In the genomic region with DNA sequence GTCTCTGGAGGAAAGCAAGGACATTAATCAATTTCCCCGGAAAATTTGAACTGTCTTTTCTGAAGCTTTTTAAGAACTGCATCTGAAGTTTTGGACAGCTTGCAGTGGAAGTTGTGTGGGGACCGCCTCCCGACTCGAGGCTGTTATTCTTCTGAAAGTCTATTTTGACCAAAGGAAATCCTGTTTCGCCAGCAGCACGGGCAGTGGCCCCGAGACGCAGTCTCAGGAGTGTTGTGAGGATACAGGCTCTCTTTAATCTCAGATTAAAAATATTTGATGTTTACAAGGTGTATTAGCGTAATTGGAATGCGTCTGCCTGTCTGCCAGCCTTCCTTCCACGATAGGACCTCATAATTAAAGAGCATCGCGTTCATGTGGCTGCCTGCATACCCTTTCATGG, we compare ENCODE assay signal across 8 mouse cellular contexts.
DNase-seq lines count a peak whose midpoint lies in the region; ATAC-seq and TF ChIP-seq lines count a peak whose summit lies in the region.

No protein-coding gene starts in this region.

- H3K27ac ChIP-seq in cerebellum, adult 2 months (ENCODE audit: insufficient read depth, low read length): 0 out of 2 replicates have a peak overlapping the region, but pooled peaks have one; percentile 39
- peak overlapping the region; percentile 79 for H3K27ac ChIP-seq in liver, postnatal 0 days (ENCODE audit: low read depth)
- H3K27ac ChIP-seq in hindbrain, embryonic 16.5 days (ENCODE audit: low read depth, low read length): no peak overlapping the region

- no peak for TF ChIP-seq POLR2A in cerebellum, adult 2 months (IDR thresholded peaks at IDR 0.05; ENCODE audit: borderline replicate concordance, insufficient read depth, low read length)

- H3K9ac ChIP-seq in liver, postnatal 0 days (replicated peaks): no peak overlapping the region; the same call in 1 of the 2 replicates
- no peak overlapping the region for H3K9ac ChIP-seq in hindbrain, embryonic 16.5 days (ENCODE audit: low read depth, low read length)

- no peak for ATAC-seq in liver, postnatal 0 days
- ATAC-seq in hindbrain, embryonic 16.5 days: no peak

- H3K4me3 ChIP-seq in cerebellum, adult 2 months (replicated peaks; ENCODE audit: insufficient read depth, low read depth, low read length): no peak overlapping the region
- H3K4me3 ChIP-seq in liver, postnatal 0 days (ENCODE audit: low read depth, low read length): no peak overlapping the region
- H3K4me3 ChIP-seq in hindbrain, embryonic 16.5 days (ENCODE audit: low read length): no peak overlapping the region

- no peak for TF ChIP-seq CTCF in cerebellum, adult 2 months (IDR thresholded peaks at IDR 0.05; ENCODE audit: borderline replicate concordance, insufficient read depth, low read depth, low read length)
- no peak for TF ChIP-seq CTCF in liver, postnatal 0 days (IDR thresholded peaks at IDR 0.05; ENCODE audit: low read depth)

- DNase-seq in cerebellum, adult 2 months: no peak
- no peak for DNase-seq in cerebellum, adult 18-20 months
- DNase-seq in brain, adult 2 months (ENCODE audit: low read depth, low spot score): peak; percentile 16
- peak; percentile 40 for DNase-seq in kidney, adult 18-20 months
- no peak for DNase-seq in liver, postnatal 0 days
- DNase-seq in embryo, embryonic 11 days: no peak
- DNase-seq in thymus, adult 18-20 months: no peak

- H3K9me3 ChIP-seq in liver, postnatal 0 days (ENCODE audit: low read length): no peaks in the 10 kb centered on the region
- no peaks in the 10 kb centered on the region for H3K9me3 ChIP-seq in hindbrain, embryonic 16.5 days (ENCODE audit: control insufficient read depth, low read length)

- H3K36me3 ChIP-seq in liver, postnatal 0 days (replicated peaks; ENCODE audit: insufficient read depth, low read length): no peaks in the 10 kb centered on the region
- H3K36me3 ChIP-seq in hindbrain, embryonic 16.5 days (ENCODE audit: control insufficient read depth, insufficient read depth, low read length): no peaks in the 10 kb centered on the region

- WGBS in cerebellum, adult 2 months: 87% methylated on average over 13 of the region's 13 CpGs
- WGBS in liver, postnatal 0 days (ENCODE audit: insufficient replicate concordance): 29% methylated on average over 13 of the region's 13 CpGs
- 82% methylated on average over 13 of the region's 13 CpGs for WGBS in hindbrain, embryonic 16.5 days

- H3K4me2 ChIP-seq in liver, postnatal 0 days (ENCODE audit: low read depth, low read length): peak overlapping the region; percentile 49
- no peak overlapping the region for H3K4me2 ChIP-seq in hindbrain, embryonic 16.5 days (ENCODE audit: low read length)

- H3K27me3 ChIP-seq in cerebellum, adult 2 months (ENCODE audit: control insufficient read depth, insufficient read depth, low read length): no peaks in the 10 kb centered on the region
- no peaks in the 10 kb centered on the region for H3K27me3 ChIP-seq in liver, postnatal 0 days (ENCODE audit: insufficient read depth, low read length)
- no peaks in the 10 kb centered on the region for H3K27me3 ChIP-seq in hindbrain, embryonic 16.5 days (replicated peaks; ENCODE audit: control insufficient read depth, insufficient read depth, low read length)

- no peak for TF ChIP-seq EP300 in liver, postnatal 0 days (IDR thresholded peaks at IDR 0.05; ENCODE audit: low read depth)

- H3K4me1 ChIP-seq in cerebellum, adult 2 months (ENCODE audit: control insufficient read depth, insufficient read depth, low read length): no peaks in the 10 kb centered on the region
- H3K4me1 ChIP-seq in liver, postnatal 0 days (ENCODE audit: insufficient read depth): peaks cover 10% of the 10 kb centered on the region; the same call in 1 of the 2 replicates
- H3K4me1 ChIP-seq in hindbrain, embryonic 16.5 days (ENCODE audit: control insufficient read depth, insufficient read depth, low read depth, low read length): no peaks in the 10 kb centered on the region

Comparison
In these comparisons a context has a peak if more than half of its experiments do, and no peak if none do; other contexts are left out.
1. DNase-seq: peak in brain, adult 2 months (single experiment) and kidney, adult 18-20 months (single experiment); none in cerebellum, adult 2 months (0 of 2), cerebellum, adult 18-20 months (0 of 2), liver, postnatal 0 days (single experiment), embryo, embryonic 11 days (single experiment) and thymus, adult 18-20 months (0 of 2).